Mouse (Mus musculus): ENCODE results near the gene Mcm9. TPM values are rescaled to one million over a fixed set of nuclear protein-coding genes. Genes with fewer than 3 reads are reported as not detected.

Gene Mcm9
- total and polyA plus RNA-seq, 3 experiments, result 1.3 to 4.0 (median 2.3) TPM

- intact Hi-C loops (cut with DNase I), result loop anchor here (1.0 kb wide), 1 partner anchor 33 kb away; no protein-coding TSS in a partner anchor
- 6% methylated on average over 21 of the region's 27 CpGs for WGBS
These were observed 34.2 kb downstream of the Mcm9 start for GRCm38 (mm10) chr10:53595744-53596676.

GRCm38 (mm10) chr10:53585777-53586176, 44.5 kb downstream of the Mcm9 start:
- intact Hi-C loops (cut with DNase I), result no loop called here
- WGBS, result 87% methylated on average over 3 of the region's 3 CpGs
- Histone ChIP-seq H3K4me1 (ENCODE audit: control insufficient read depth, insufficient read depth, low read length) (no peaks in the 10 kb centered on the region), H3K79me2 (replicated peaks; ENCODE audit: control insufficient read depth, insufficient read depth, low read length) (no peaks in the 10 kb centered on the region), H3K9ac (ENCODE audit: low read depth, low read length) (no peak overlapping the region), H3K27ac (no peak overlapping the region), H3K4me3 (no peak overlapping the region), H3K36me3 (ENCODE audit: control insufficient read depth, insufficient read depth, low read length) (no peaks in the 10 kb centered on the region), H3K27me3 (ENCODE audit: control insufficient read depth, insufficient read depth, low read length) (no peaks in the 10 kb centered on the region)
- TF ChIP-seq EP300 (IDR thresholded peaks at IDR 0.05; ENCODE audit: insufficient read depth, low read depth, low read length) (no peak), CTCF (IDR thresholded peaks at IDR 0.05) (no peak), POLR2A (IDR thresholded peaks at IDR 0.05; ENCODE audit: insufficient read depth, low read depth, low read length) (no peak)
- no peak for DNase-seq

More at GRCm38 (mm10) chr10:53595744-53596676, 34.2 kb downstream of the Mcm9 start:
- Histone ChIP-seq H3K27ac (peak overlapping the region; percentile 93), H3K9ac (ENCODE audit: low read depth, low read length) (peak overlapping the region; percentile 82), H3K79me2 (replicated peaks; ENCODE audit: control insufficient read depth, insufficient read depth, low read length) (no peaks in the 10 kb centered on the region; the same call in 1 of the 2 replicates), H3K36me3 (ENCODE audit: control insufficient read depth, insufficient read depth, low read length) (peaks cover 15% of the 10 kb centered on the region), H3K4me3 (peak overlapping the region; percentile 82), H3K27me3 (ENCODE audit: control insufficient read depth, insufficient read depth, low read length) (no peaks in the 10 kb centered on the region), H3K4me1 (ENCODE audit: control insufficient read depth, insufficient read depth, low read length) (peaks cover 4% of the 10 kb centered on the region)
- DNase-seq, result no peak
- TF ChIP-seq EP300 (IDR thresholded peaks at IDR 0.05; ENCODE audit: insufficient read depth, low read depth, low read length) (no peak), POLR2A (IDR thresholded peaks at IDR 0.05; ENCODE audit: insufficient read depth, low read depth, low read length) (no peak; the same call in 1 of the 2 replicates), CTCF (IDR thresholded peaks at IDR 0.05) (no peak)

GRCm38 (mm10) chr10:53581087-53581486, 49.2 kb downstream of the Mcm9 start:
- no peak overlapping the region; the same call in 1 of the 2 replicates for H3K4me3 ChIP-seq
- no peaks in the 10 kb centered on the region for H3K36me3 ChIP-seq (ENCODE audit: control insufficient read depth, insufficient read depth, low read length)
- H3K9ac ChIP-seq (ENCODE audit: low read depth, low read length), result no peak overlapping the region
- WGBS, result 26% methylated on average over 10 of the region's 12 CpGs
- peak in 1 of 2 experiments; percentile 20 for DNase-seq
- no peaks in the 10 kb centered on the region for H3K79me2 ChIP-seq (replicated peaks; ENCODE audit: control insufficient read depth, insufficient read depth, low read length)
- TF ChIP-seq EP300 (IDR thresholded peaks at IDR 0.05; ENCODE audit: insufficient read depth, low read depth, low read length) (no peak), CTCF (IDR thresholded peaks at IDR 0.05) (no peak), POLR2A (IDR thresholded peaks at IDR 0.05; ENCODE audit: insufficient read depth, low read depth, low read length) (no peak)
- intact Hi-C loops (cut with DNase I), result no loop called here
- no peaks in the 10 kb centered on the region for H3K27me3 ChIP-seq (ENCODE audit: control insufficient read depth, insufficient read depth, low read length)
- H3K4me1 ChIP-seq (ENCODE audit: control insufficient read depth, insufficient read depth, low read length), result no peaks in the 10 kb centered on the region; the same call in 1 of the 2 replicates
- H3K27ac ChIP-seq, result no peak overlapping the region

- 11% methylated on average over 14 of the region's 14 CpGs for WGBS
- peak overlapping the region; percentile 37; the same call in 1 of the 2 replicates for H3K9ac ChIP-seq (ENCODE audit: low read depth, low read length)
- H3K27ac ChIP-seq, result no peak overlapping the region
- peak overlapping the region; percentile 47 for H3K4me3 ChIP-seq
- H3K79me2 ChIP-seq (replicated peaks; ENCODE audit: control insufficient read depth, insufficient read depth, low read length), result no peaks in the 10 kb centered on the region
- no peak for TF ChIP-seq CTCF (IDR thresholded peaks at IDR 0.05)
- no peak for TF ChIP-seq EP300 (IDR thresholded peaks at IDR 0.05; ENCODE audit: insufficient read depth, low read depth, low read length)
- intact Hi-C loops (cut with DNase I), result no loop called here
- no peaks in the 10 kb centered on the region for H3K27me3 ChIP-seq (ENCODE audit: control insufficient read depth, insufficient read depth, low read length)
- peak; percentile 72 to 74 for DNase-seq
- no peaks in the 10 kb centered on the region for H3K36me3 ChIP-seq (ENCODE audit: control insufficient read depth, insufficient read depth, low read length)
- H3K4me1 ChIP-seq (ENCODE audit: control insufficient read depth, insufficient read depth, low read length), result no peaks in the 10 kb centered on the region; the same call in 1 of the 2 replicates
These were observed 49.6 kb downstream of the Mcm9 start for GRCm38 (mm10) chr10:53580621-53581081.

GRCm38 (mm10) chr10:53580137-53580536, 50.1 kb downstream of the Mcm9 start:
- Histone ChIP-seq H3K36me3 (ENCODE audit: control insufficient read depth, insufficient read depth, low read length) (no peaks in the 10 kb centered on the region), H3K9ac (ENCODE audit: low read depth, low read length) (no peak overlapping the region), H3K79me2 (replicated peaks; ENCODE audit: control insufficient read depth, insufficient read depth, low read length) (no peaks in the 10 kb centered on the region), H3K4me3 (no peak overlapping the region), H3K27ac (no peak overlapping the region), H3K4me1 (ENCODE audit: control insufficient read depth, insufficient read depth, low read length) (no peaks in the 10 kb centered on the region; the same call in 1 of the 2 replicates), H3K27me3 (ENCODE audit: control insufficient read depth, insufficient read depth, low read length) (no peaks in the 10 kb centered on the region)
- no peak for TF ChIP-seq POLR2A (IDR thresholded peaks at IDR 0.05; ENCODE audit: insufficient read depth, low read depth, low read length)
- no peak for TF ChIP-seq EP300 (IDR thresholded peaks at IDR 0.05; ENCODE audit: insufficient read depth, low read depth, low read length)
- TF ChIP-seq CTCF (IDR thresholded peaks at IDR 0.05), result no peak
- no peak for DNase-seq
- WGBS, result 27% methylated on average over 7 of the region's 7 CpGs
- intact Hi-C loops (cut with DNase I), result no loop called here

GRCm38 (mm10) chr10:53568531-53568930, 61.7 kb downstream of the Mcm9 start:
- no peak for TF ChIP-seq POLR2A (IDR thresholded peaks at IDR 0.05; ENCODE audit: insufficient read depth, low read depth, low read length)
- TF ChIP-seq CTCF (IDR thresholded peaks at IDR 0.05), result no peak
- no peak for TF ChIP-seq EP300 (IDR thresholded peaks at IDR 0.05; ENCODE audit: insufficient read depth, low read depth, low read length)
- DNase-seq, result no peak
- no peaks in the 10 kb centered on the region for H3K27me3 ChIP-seq (ENCODE audit: control insufficient read depth, insufficient read depth, low read length)

More at GRCm38 (mm10) chr10:53568531-53568930, 61.7 kb downstream of the Mcm9 start:
- Histone ChIP-seq H3K27ac (no peak overlapping the region), H3K9ac (ENCODE audit: low read depth, low read length) (no peak overlapping the region), H3K79me2 (replicated peaks; ENCODE audit: control insufficient read depth, insufficient read depth, low read length) (no peaks in the 10 kb centered on the region), H3K36me3 (ENCODE audit: control insufficient read depth, insufficient read depth, low read length) (no peaks in the 10 kb centered on the region), H3K4me1 (ENCODE audit: control insufficient read depth, insufficient read depth, low read length) (no peaks in the 10 kb centered on the region), H3K4me3 (no peak overlapping the region)
- intact Hi-C loops (cut with DNase I), result no loop called here
